Mouse (Mus musculus) liver, adult 2 months (tissue): ENCODE data around the gene Mlh1. TPM values are rescaled to one million over a fixed set of nuclear protein-coding genes. Genes with fewer than 3 reads are reported as not detected.

Experiments used
- DNase-seq: peaks from one replicate; pipeline ENCODE4 v3.0.0-alpha.2; 2011; ENCODE audit warnings: low read depth, low spot score; ENCODE audit errors: extremely low read depth
- H3K27ac ChIP-seq: fragments of 200-500 bp; replicated peaks from 2 replicates; pipeline ENCODE4 v1.5.1; 2012; ENCODE audit warnings: low read depth, mild to moderate bottlenecking, control low read depth, inconsistent platforms, low read length; ENCODE audit not compliant: insufficient read depth
- H3K27me3 ChIP-seq: fragments of 200-500 bp; 2 replicates; pipeline ENCODE4 v1.6.1; 2012; ENCODE audit warnings: mild to moderate bottlenecking, moderate library complexity, low read length, inconsistent platforms; ENCODE audit not compliant: control insufficient read depth, insufficient read depth
- H3K36me3 ChIP-seq: fragments of 200-500 bp; 2 replicates; pipeline ENCODE4 v1.6.1; 2012; ENCODE audit warnings: low read length, inconsistent platforms; ENCODE audit not compliant: control insufficient read depth, insufficient read depth
- H3K4me1 ChIP-seq: fragments of 200-500 bp; 2 replicates; pipeline ENCODE4 v1.6.1; 2011; ENCODE audit warnings: low read length; ENCODE audit not compliant: control insufficient read depth, insufficient read depth
- H3K4me3 ChIP-seq: fragments of 200-500 bp; 2 replicates; pipeline ENCODE4 v1.5.1; 2011; ENCODE audit warnings: low read depth, mild to moderate bottlenecking, control low read depth, low read length, moderate library complexity; ENCODE audit not compliant: insufficient read depth
- H3K79me2 ChIP-seq: fragments of 200-500 bp; 2 replicates; pipeline ENCODE4 v1.6.1; 2012; ENCODE audit warnings: inconsistent platforms, mild to moderate bottlenecking, low read length, moderate library complexity; ENCODE audit not compliant: control insufficient read depth, insufficient read depth
- H3K9ac ChIP-seq: fragments of 200-500 bp; 2 replicates; pipeline ENCODE4 v1.6.1; 2012; ENCODE audit warnings: low read depth, mild to moderate bottlenecking, control low read depth, inconsistent platforms, low read length
- CTCF ChIP-seq: fragments of 200-500 bp; IDR thresholded peaks from 2 replicates; pipeline ENCODE4 v1.5.1; 2011; ENCODE audit warnings: low read depth, low read length, control low read depth
- POLR2A ChIP-seq: fragments of 200-500 bp; IDR thresholded peaks from 2 replicates; pipeline ENCODE4 v1.6.1; 2011; ENCODE audit warnings: low read length, control low read depth; ENCODE audit not compliant: insufficient read depth; ENCODE audit errors: extremely low read depth
- WGBS: fragments of 180-500 bp; shearing (Covaris S2); methylation state at CpG from one replicate; pipeline ENCODE4 v1.1.7; 2018; 5-methylcytosine and 5-hydroxymethylcytosine counted together
- polyA plus RNA-seq: library from polyadenylated mRNA; depleted of rRNA; stranded (reverse); fragments of >200 nt; gene quantifications from 2 replicates; pipeline ENCODE4 v1.2.3, GENCODE M21; 2012
- total RNA-seq: library from RNA; depleted of rRNA; stranded (reverse); fragments of >200 nt; gene quantifications from 2 replicates; pipeline ENCODE4 v1.2.3, GENCODE M21; 2014

The Mlh1 gene
- total and polyA plus RNA-seq, 2 experiments, result 8.8 to 13.9 TPM

DNA sequence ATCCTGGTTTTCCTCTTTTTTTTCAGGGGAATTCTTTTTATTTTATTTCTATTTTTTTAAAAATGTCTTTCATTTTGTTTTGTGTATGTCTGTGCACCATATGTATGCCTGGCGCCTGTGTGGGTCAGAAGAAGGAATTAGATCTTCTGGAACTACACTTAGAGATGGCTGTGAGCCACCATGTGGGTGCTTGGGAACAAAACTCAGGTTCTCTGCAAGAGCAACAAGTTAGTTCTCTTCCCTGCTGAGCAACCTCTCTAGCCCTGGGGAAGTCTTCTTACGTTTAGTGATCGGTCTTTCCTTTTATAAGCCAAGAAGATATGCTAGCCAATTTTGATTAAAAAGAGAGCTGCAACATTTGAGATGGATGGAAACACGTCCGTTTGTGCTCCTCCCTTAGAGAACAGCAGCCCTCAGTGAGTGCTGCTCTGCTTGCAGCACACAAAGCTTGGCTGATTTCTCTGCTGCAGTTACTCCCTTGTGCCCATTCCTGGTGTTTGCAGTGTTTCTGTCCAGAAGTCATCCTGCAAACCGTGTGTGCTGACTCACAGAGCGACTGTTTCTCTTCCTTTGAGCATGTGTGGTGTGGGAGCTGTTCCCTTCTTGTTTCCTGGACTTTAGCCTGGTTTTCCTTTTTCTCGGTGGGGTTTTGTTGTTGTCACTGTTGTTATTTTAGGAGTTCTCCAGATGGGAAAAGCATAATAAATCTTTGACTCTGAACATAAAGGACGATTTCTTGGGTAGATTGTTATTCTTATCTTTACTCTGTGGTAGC, 66.8 kb downstream of the Mlh1 start:
- H3K9ac ChIP-seq, result no peak overlapping the region
- no peak overlapping the region for H3K27ac ChIP-seq
- no peaks in the 10 kb centered on the region for H3K27me3 ChIP-seq
- H3K4me1 ChIP-seq, result 0 out of 2 replicates have a peak, but pooled peaks cover 2% of the 10 kb centered on the region
- no peak for DNase-seq
- H3K4me3 ChIP-seq, result no peak overlapping the region
- 60% methylated on average over 9 of the region's 9 CpGs for WGBS
- H3K79me2 ChIP-seq, result no peaks in the 10 kb centered on the region
- no peak for TF ChIP-seq CTCF
- no peak for TF ChIP-seq POLR2A
- peaks cover 50% of the 10 kb centered on the region for H3K36me3 ChIP-seq

DNA sequence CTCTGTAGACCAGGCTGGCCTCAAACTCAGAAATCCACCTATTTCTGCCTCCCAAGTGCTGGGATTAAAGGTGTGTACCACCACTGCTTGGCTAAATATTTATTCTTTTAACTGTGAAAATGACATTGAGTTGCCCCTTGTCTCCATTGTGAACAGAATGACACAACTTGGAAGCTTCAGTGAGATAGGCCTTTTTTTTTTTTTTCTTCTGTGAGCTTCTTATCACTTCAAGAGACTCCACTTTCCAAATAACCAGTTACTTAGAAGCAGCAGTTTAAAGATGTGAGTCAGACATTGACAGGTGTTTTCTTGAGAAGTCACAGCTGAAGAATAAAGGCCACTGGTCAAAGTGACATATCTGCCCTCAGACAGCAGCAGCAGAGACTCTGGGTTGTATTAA, 71.4 kb downstream of the Mlh1 start:
- no peaks in the 10 kb centered on the region; the same call in 1 of the 2 replicates for H3K79me2 ChIP-seq
- H3K27me3 ChIP-seq, result no peaks in the 10 kb centered on the region
- DNase-seq, result no peak
- H3K4me3 ChIP-seq, result no peak overlapping the region
- no peak overlapping the region for H3K9ac ChIP-seq
- peaks cover 47% of the 10 kb centered on the region for H3K36me3 ChIP-seq
- TF ChIP-seq CTCF (no peak), POLR2A (no peak)
- no peak overlapping the region for H3K27ac ChIP-seq
- H3K4me1 ChIP-seq, result no peaks in the 10 kb centered on the region

DNA sequence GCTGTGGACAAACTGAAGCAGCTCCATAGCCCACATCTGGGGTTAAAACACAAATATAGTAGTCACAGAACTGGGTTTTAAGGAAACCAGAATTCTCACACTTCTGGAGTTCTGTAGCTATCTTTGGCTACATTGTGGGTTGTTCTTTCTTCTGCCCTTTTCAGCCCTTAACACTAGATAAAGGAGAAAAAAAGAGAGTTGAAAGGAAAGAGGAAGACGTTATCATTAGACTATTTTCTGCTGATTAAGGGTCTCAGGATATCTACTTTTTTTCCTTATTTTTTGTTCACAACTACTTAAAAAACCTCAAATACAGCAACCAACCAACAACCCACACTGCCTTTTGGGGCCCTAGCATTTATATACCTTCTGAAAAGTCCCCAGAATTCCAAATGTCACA, 73.3 kb downstream of the Mlh1 start:
- no peaks in the 10 kb centered on the region for H3K27me3 ChIP-seq
- DNase-seq, result no peak
- no peaks in the 10 kb centered on the region; the same call in 1 of the 2 replicates for H3K79me2 ChIP-seq
- H3K9ac ChIP-seq, result no peak overlapping the region
- no peaks in the 10 kb centered on the region for H3K4me1 ChIP-seq
- TF ChIP-seq CTCF (no peak), POLR2A (no peak)
- no peak overlapping the region for H3K27ac ChIP-seq
- peaks cover 45% of the 10 kb centered on the region for H3K36me3 ChIP-seq
- no peak overlapping the region for H3K4me3 ChIP-seq
- WGBS, result 61% methylated on average over 1 of the region's 1 CpGs

DNA sequence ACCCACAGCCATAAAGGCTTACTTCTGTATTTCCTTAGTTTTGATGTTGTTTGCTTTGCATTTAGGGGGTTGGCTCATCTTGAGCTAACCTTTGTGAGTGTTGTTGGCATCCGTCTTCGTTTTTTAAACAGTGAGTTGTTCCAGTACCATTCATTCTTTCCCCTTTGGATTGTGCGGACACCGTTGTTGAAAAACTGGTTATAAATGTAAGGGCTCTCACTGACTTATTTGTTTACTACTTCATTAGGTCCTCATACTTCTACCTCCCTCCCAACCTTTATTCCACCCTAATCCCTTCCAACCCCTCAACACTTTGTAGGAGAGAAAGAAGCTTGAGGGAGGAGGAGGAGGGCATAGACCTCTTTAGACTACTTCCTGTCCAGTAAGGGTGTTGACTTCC, 73.9 kb downstream of the Mlh1 start:
- DNase-seq, result no peak
- Histone ChIP-seq H3K36me3 (peaks cover 48% of the 10 kb centered on the region), H3K27me3 (no peaks in the 10 kb centered on the region), H3K9ac (no peak overlapping the region), H3K79me2 (no peaks in the 10 kb centered on the region; the same call in 1 of the 2 replicates), H3K27ac (no peak overlapping the region), H3K4me1 (no peaks in the 10 kb centered on the region), H3K4me3 (no peak overlapping the region)
- TF ChIP-seq CTCF (no peak), POLR2A (no peak)
- 71% methylated on average over 4 of the region's 4 CpGs for WGBS

DNA sequence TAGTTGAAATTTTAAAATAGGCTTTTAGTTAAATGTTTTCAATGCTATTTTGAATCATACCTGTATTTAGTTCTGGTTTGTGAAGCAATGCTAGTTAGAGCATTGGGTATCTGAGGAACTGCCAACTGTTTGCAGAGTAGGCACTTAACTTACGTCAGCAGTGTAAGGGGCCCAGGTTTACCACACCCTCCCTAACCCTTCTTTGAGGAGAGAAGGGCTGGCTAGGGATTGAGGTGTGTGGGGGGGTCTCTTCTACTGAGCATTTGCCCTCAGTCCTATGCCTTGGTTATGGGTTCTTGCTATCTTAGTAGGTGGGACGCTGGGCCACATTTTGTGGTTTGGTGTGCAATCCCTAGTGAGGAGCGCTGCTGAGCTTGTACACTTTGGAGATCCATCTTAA, 74.5 kb downstream of the Mlh1 start:
- H3K27me3 ChIP-seq, result no peaks in the 10 kb centered on the region
- H3K9ac ChIP-seq, result no peak overlapping the region
- TF ChIP-seq POLR2A, result no peak
- no peak for TF ChIP-seq CTCF
- H3K36me3 ChIP-seq, result peaks cover 45% of the 10 kb centered on the region
- no peaks in the 10 kb centered on the region; the same call in 1 of the 2 replicates for H3K79me2 ChIP-seq
- 97% methylated on average over 3 of the region's 3 CpGs for WGBS
- no peak overlapping the region for H3K4me3 ChIP-seq
- H3K27ac ChIP-seq, result no peak overlapping the region
- no peak for DNase-seq
- no peaks in the 10 kb centered on the region for H3K4me1 ChIP-seq

DNA sequence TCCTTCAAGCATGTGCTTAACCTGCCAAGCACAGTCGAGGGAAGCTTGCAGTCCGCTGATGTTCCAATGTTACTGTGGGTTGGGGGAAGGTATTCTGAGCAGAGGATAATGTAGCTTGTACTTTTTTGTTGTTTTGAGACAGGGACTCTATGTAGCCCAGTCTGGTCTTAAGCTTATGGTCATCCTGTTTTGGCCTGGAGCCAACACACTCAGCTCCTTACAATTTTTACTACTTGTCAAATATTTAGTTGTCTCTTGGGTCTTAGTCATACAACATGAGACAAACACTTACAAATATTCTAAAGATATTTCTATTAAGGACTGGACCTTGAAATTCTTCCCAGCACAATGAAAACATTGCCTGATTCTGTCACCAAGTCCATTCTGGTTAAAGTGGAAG, 78.4 kb downstream of the Mlh1 start:
- no peak for DNase-seq
- Histone ChIP-seq H3K27me3 (no peaks in the 10 kb centered on the region), H3K4me3 (no peak overlapping the region), H3K4me1 (no peaks in the 10 kb centered on the region), H3K27ac (no peak overlapping the region), H3K36me3 (peaks cover 48% of the 10 kb centered on the region), H3K79me2 (no peaks in the 10 kb centered on the region; the same call in 1 of the 2 replicates), H3K9ac (no peak overlapping the region)
- WGBS, result 98% methylated on average over 2 of the region's 2 CpGs
- TF ChIP-seq CTCF, result no peak
